Comparison of ENCODE assay signal across 10 mouse cellular contexts in the genomic region with DNA sequence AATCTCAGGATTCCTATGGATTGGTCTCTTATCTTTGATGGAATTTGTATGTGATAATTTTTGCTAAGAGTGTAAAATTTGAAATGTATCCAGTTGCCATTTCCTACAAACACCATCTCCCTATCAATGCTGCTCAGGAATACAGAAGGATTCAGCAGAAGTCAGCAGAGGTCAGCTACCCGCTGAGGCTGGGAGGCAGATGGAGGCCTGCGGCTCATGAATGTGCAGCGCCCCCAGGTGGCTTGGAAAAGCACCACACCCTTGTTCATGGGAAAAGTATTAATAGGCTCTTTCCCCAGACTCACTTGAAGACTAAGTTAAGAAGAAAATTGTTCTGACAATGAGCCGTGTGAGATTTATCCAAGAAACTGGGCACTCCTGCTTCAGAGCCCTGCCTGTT.
DNase-seq lines count a peak whose midpoint lies in the region; ATAC-seq lines count a peak whose summit lies in the region.
"Had no signal": no experiment of that assay in that cellular context is flagged by ENCODE, and none has a peak within 500 bp of the region (broad histone marks: within the 10 kb centered on the region; RNA-seq: fewer than 3 reads in every experiment).

No protein-coding gene starts in this region.

- no peak for ATAC-seq in kidney, embryonic 14.5 days (ENCODE audit: low FRiP score, low TSS enrichment)

- H3K9me3 ChIP-seq in kidney, embryonic 14.5 days (ENCODE audit: control insufficient read depth, low read length) = no peaks in the 10 kb centered on the region
- H3K9me3 ChIP-seq in embryonic facial prominence, embryonic 10.5 days = no peaks in the 10 kb centered on the region
- H3K9me3 ChIP-seq: limb, embryonic 15.5 days; neural tube, embryonic 13.5 days had no signal

- H3K4me1 ChIP-seq in kidney, embryonic 14.5 days (ENCODE audit: control insufficient read depth, insufficient read depth, low read length) = no peaks in the 10 kb centered on the region
- no peaks in the 10 kb centered on the region for H3K4me1 ChIP-seq in embryonic facial prominence, embryonic 10.5 days
- H3K4me1 ChIP-seq: limb, embryonic 15.5 days had no signal

- no peaks in the 10 kb centered on the region for H3K36me3 ChIP-seq in kidney, embryonic 14.5 days (ENCODE audit: control insufficient read depth, insufficient read depth, low read length)
- H3K36me3 ChIP-seq in embryonic facial prominence, embryonic 10.5 days (replicated peaks) = no peaks in the 10 kb centered on the region
- H3K36me3 ChIP-seq: limb, embryonic 15.5 days; neural tube, embryonic 13.5 days had no signal

- 44% methylated on average over 4 of the region's 4 CpGs for WGBS in kidney, embryonic 14.5 days
- WGBS in embryonic facial prominence, embryonic 10.5 days = 35% methylated on average over 4 of the region's 4 CpGs

- H3K4me2 ChIP-seq in kidney, embryonic 14.5 days (replicated peaks; ENCODE audit: low read depth, low read length) = no peak overlapping the region
- H3K4me2 ChIP-seq: limb, embryonic 15.5 days; neural tube, embryonic 13.5 days had no signal

- H3K4me3 ChIP-seq in kidney, embryonic 14.5 days (ENCODE audit: low read length) = no peak overlapping the region
- no peak overlapping the region for H3K4me3 ChIP-seq in embryonic facial prominence, embryonic 10.5 days
- H3K4me3 ChIP-seq: gastrocnemius, adult 2 months; limb, embryonic 15.5 days; neural tube, embryonic 13.5 days had no signal

- H3K27ac ChIP-seq in kidney, embryonic 14.5 days (ENCODE audit: low read depth, low read length) = no peak overlapping the region
- no peak overlapping the region for H3K27ac ChIP-seq in embryonic facial prominence, embryonic 10.5 days (replicated peaks)
- H3K27ac ChIP-seq: gastrocnemius, adult 2 months; limb, embryonic 15.5 days; neural tube, embryonic 13.5 days had no signal

- DNase-seq in kidney, adult 9 months = peak; percentile 5
- peak; percentile 20 for DNase-seq in right cerebral cortex, postnatal 4 days
- DNase-seq in right cerebral cortex, adult 18-20 months = no peak
- peak; percentile 54 for DNase-seq in embryonic facial prominence, embryonic 10.5 days (ENCODE audit: low spot score)
- peak; percentile 54 for DNase-seq in testis, postnatal 10 days (ENCODE audit: low spot score)
- no peak for DNase-seq in urinary bladder, postnatal 14 days (ENCODE audit: low spot score)
- DNase-seq: gastrocnemius, adult 2 months had no signal

- no peaks in the 10 kb centered on the region for H3K27me3 ChIP-seq in kidney, embryonic 14.5 days (ENCODE audit: control insufficient read depth, insufficient read depth, low read length)
- no peaks in the 10 kb centered on the region for H3K27me3 ChIP-seq in embryonic facial prominence, embryonic 10.5 days (replicated peaks; ENCODE audit: low read depth, poor library complexity, severe bottlenecking)
- H3K27me3 ChIP-seq: limb, embryonic 15.5 days; neural tube, embryonic 13.5 days had no signal

- H3K9ac ChIP-seq in kidney, embryonic 14.5 days (ENCODE audit: low read depth, low read length) = no peak overlapping the region
- H3K9ac ChIP-seq: limb, embryonic 15.5 days; neural tube, embryonic 13.5 days had no signal

Comparison
In these comparisons a context has a peak if more than half of its experiments do, and no peak if none do; other contexts are left out.
1. DNase-seq: peak in kidney, adult 9 months (single experiment), right cerebral cortex, postnatal 4 days (single experiment), embryonic facial prominence, embryonic 10.5 days (single experiment) and testis, postnatal 10 days (single experiment); none in right cerebral cortex, adult 18-20 months (single experiment) and urinary bladder, postnatal 14 days (single experiment).